Mouse (Mus musculus): ENCODE measurements around the gene Gm10318.

Gm10318 gene

GRCm38 (mm10) chr10:77852559-77852958 is at the start of gene Gm10318:
Gene Gm10318, plus strand, starts transcription at chr10:77852859.
- DNase-seq (ENCODE audit: low read depth): no peak

- DNase-seq (ENCODE audit: low read depth): no peak
These were observed 48.6 kb upstream of the Gm10318 start for GRCm38 (mm10) chr10:77804095-77804494.

- DNase-seq (ENCODE audit: low read depth): no peak
These were observed 40.9 kb upstream of the Gm10318 start, which contains the start of gene Gm9507 for GRCm38 (mm10) chr10:77811743-77812142. Gene Gm9507, minus strand, starts transcription at chr10:77811843.

- no peak for DNase-seq (ENCODE audit: low read depth)
These were observed 38.3 kb upstream of the Gm10318 start, which contains the start of gene Gm2696 for GRCm38 (mm10) chr10:77814382-77814781. Gene Gm2696, plus strand, starts transcription at chr10:77814682.

GRCm38 (mm10) chr10:77815514-77815913 is 37.1 kb upstream of the Gm10318 start:
- DNase-seq (ENCODE audit: low read depth): peak; percentile 53

- DNase-seq (ENCODE audit: low read depth): no peak
These were observed 34.1 kb upstream of the Gm10318 start for GRCm38 (mm10) chr10:77818523-77818922.

- DNase-seq (ENCODE audit: low read depth): no peak
These were observed 33.5 kb upstream of the Gm10318 start for GRCm38 (mm10) chr10:77819203-77819602.

- DNase-seq (ENCODE audit: low read depth): no peak
These were observed 25.7 kb upstream of the Gm10318 start, which contains the start of gene Krtap10-4 for GRCm38 (mm10) chr10:77826951-77827350. Gene Krtap10-4, minus strand, starts transcription at chr10:77827095.

GRCm38 (mm10) chr10:77835647-77836046 is 17.0 kb upstream of the Gm10318 start, which contains the start of gene Krtap10-10:
Gene Krtap10-10, plus strand, starts transcription at chr10:77835947.
- no peak for DNase-seq (ENCODE audit: low read depth)

GRCm38 (mm10) chr10:77839006-77839405 is 13.7 kb upstream of the Gm10318 start:
- no peak for DNase-seq (ENCODE audit: low read depth)

- no peak for DNase-seq (ENCODE audit: low read depth)
These were observed 6.2 kb upstream of the Gm10318 start, which contains the start of gene Gm36176 for GRCm38 (mm10) chr10:77846503-77846902. Gene Gm36176, plus strand, starts transcription at chr10:77846803.

- DNase-seq (ENCODE audit: low read depth): no peak
These were observed 5.7 kb upstream of the Gm10318 start for GRCm38 (mm10) chr10:77846961-77847360.

GRCm38 (mm10) chr10:77847538-77847937 is 5.1 kb upstream of the Gm10318 start:
- no peak for DNase-seq (ENCODE audit: low read depth)

- no peak for DNase-seq (ENCODE audit: low read depth)
These were observed 9.0 kb downstream of the Gm10318 start, which contains the start of gene Gm3285 for GRCm38 (mm10) chr10:77861675-77862074. Gene Gm3285, plus strand, starts transcription at chr10:77861975.

GRCm38 (mm10) chr10:77864067-77864761 is 11.6 kb downstream of the Gm10318 start:
- peak; percentile 75 for DNase-seq (ENCODE audit: low read depth)

- no peak for DNase-seq (ENCODE audit: low read depth)
These were observed 12.1 kb downstream of the Gm10318 start for GRCm38 (mm10) chr10:77864762-77865143.

GRCm38 (mm10) chr10:77867546-77867945 is 14.9 kb downstream of the Gm10318 start:
- DNase-seq (ENCODE audit: low read depth): no peak

GRCm38 (mm10) chr10:77869651-77870050 is 17.0 kb downstream of the Gm10318 start:
- DNase-seq (ENCODE audit: low read depth): no peak

GRCm38 (mm10) chr10:77878985-77879384 is 26.3 kb downstream of the Gm10318 start:
- DNase-seq (ENCODE audit: low read depth): no peak

- DNase-seq (ENCODE audit: low read depth): no peak
These were observed 27.6 kb downstream of the Gm10318 start for GRCm38 (mm10) chr10:77880305-77880704.

- no peak for DNase-seq (ENCODE audit: low read depth)
These were observed 29.9 kb downstream of the Gm10318 start for GRCm38 (mm10) chr10:77882553-77882952.

- no peak for DNase-seq (ENCODE audit: low read depth)
These were observed 33.5 kb downstream of the Gm10318 start for GRCm38 (mm10) chr10:77886007-77886747.

- DNase-seq (ENCODE audit: low read depth): no peak
These were observed 38.4 kb downstream of the Gm10318 start for GRCm38 (mm10) chr10:77890987-77891565.
